Mouse (Mus musculus): ENCODE results near the gene Ly9. TPM values are rescaled to one million over a fixed set of nuclear protein-coding genes. Genes with fewer than 3 reads are reported as not detected.

The Ly9 gene
- 1 to 10 TPM in 1 of 2 experiments, under 1 TPM in 1; 0.73 to 1.3 TPM for total RNA-seq (2021)
- long read RNA-seq, experiment 1 = 0 reads
- long read RNA-seq, experiment 2, partial matches to known transcripts = 0 of 1 reads
- long read RNA-seq, experiment 2, other reads (novel, unspliced or antisense) = 0 of 1 reads

GRCm38 (mm10) chr1:171607176-171607575, at the start of gene Ly9:
Ly9 (minus strand) TSS chr1:171607410.
- no peak for DNase-seq (ENCODE audit: low spot score in 2 of 2)

- no peak for DNase-seq (ENCODE audit: low spot score in 2 of 2)
These were observed 45.5 kb upstream of the Ly9 start, which contains the start of gene Slamf7 for GRCm38 (mm10) chr1:171652734-171653133. Slamf7 (minus strand) TSS chr1:171653035.

- DNase-seq (ENCODE audit: low spot score in 2 of 2) = no peak
These were observed 41.6 kb upstream of the Ly9 start for GRCm38 (mm10) chr1:171648840-171649239.

DNA sequence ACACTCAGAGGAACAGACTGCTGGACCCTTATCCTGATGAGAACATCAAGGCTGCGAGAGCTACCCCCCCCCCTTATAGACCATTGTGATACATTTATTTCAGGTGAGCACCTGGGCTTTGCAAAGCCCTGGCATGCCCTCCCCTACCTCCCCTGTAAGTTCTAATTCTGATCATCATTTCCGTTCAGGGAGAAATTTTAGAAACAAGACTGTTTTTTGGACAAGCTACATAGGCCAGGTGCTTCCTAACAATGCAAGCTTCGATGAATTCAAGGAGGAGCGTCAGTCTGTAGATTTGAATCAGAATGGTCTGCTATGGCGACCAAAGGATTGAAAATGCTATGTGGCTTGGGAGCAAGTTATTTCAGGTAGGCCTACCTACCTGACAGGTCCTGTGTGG, 40.5 kb upstream of the Ly9 start:
- no peak for DNase-seq (ENCODE audit: low spot score in 2 of 2)

DNA sequence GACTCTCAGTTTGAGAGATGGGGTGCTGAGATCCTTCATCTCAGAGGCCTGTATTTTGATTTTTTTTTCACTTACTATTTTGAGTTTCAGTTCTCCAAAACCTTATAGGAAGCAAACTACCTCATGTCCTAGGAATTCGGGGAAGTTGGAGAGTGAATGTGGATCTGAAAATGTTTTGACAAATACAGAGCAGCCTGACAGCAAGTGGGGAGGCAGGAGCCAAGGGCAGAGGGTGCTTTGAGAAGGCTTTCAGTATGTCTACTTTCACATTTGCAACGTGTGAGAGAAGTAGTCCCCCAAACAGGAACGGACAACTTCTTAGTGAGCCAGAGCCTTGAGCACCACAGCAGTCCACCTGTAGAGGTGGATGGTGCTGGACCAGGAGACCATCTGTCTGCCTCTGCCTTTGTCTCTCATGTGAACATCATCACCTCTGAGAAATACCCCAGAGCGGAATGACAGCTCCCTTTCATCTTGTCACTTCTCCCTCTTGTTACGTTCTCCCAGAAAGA, 39.3 kb upstream of the Ly9 start:
- DNase-seq (ENCODE audit: low spot score in 2 of 2) = no peak

DNA sequence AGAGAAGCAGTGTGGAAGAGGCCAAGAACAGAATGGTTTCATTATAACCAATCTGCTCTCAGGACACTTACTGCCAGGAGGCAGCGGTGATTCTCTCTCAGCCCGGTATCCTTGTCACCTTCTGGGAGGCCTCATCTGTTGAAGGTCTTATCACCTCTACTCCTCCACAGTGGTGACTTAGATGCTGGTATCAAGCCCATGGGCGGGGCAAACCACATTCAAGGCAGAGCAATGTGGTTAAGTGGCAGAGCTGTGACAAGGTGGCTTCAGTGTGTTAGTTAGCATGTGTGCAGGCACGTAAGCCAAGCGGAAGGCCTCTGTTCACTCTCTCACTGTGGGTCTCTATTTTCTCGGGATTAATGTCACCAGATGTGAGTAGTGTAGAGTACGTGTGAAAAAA, 36.4 kb upstream of the Ly9 start:
- DNase-seq (ENCODE audit: low spot score in 2 of 2) = no peak

GRCm38 (mm10) chr1:171640796-171641195, 33.6 kb upstream of the Ly9 start:
- DNase-seq (ENCODE audit: low spot score in 2 of 2) = no peak

GRCm38 (mm10) chr1:171638686-171639085, 31.5 kb upstream of the Ly9 start:
- no peak for DNase-seq (ENCODE audit: low spot score in 2 of 2)

GRCm38 (mm10) chr1:171637101-171637500, 29.9 kb upstream of the Ly9 start:
- DNase-seq (ENCODE audit: low spot score in 2 of 2) = no peak

DNA sequence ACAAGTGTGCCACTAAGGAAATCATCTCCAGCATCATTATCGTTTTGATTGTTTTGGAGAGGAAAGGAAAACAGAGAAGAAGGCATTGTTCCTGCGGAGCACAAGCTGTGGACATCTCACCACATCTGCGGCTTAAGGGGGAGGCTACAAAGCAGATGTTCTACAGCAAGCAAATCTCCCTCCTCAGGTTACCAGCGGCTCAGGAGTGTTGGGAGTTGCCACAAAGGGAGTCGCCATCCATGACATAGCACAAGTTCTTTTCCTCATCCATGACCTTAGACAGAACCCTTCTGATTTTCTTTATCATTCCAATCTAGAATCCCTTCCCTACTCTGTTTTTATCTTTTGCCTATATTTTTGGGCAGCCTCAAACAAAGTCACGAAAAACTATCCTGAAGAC, 28.5 kb upstream of the Ly9 start:
- DNase-seq (ENCODE audit: low spot score in 2 of 2) = no peak

DNA sequence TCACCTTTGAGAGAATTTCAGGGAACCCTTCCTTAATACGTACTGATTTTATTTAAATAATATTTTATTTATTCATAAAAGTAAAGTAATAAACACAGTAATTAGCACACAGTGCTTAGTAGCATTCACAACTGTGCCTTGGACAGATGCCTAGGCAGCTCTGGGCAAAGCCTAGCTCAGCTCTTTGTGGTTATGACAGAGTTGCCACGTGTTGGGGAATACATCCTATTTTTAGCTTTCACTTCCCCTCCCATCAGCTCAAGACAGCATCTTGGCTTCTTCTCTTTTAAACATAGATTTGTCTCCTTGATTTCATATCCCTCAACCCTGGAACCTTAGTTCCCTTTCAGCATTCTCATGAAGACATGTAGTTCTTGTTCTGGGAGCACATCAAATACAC, 24.2 kb upstream of the Ly9 start:
- no peak for DNase-seq (ENCODE audit: low spot score in 2 of 2)

DNA sequence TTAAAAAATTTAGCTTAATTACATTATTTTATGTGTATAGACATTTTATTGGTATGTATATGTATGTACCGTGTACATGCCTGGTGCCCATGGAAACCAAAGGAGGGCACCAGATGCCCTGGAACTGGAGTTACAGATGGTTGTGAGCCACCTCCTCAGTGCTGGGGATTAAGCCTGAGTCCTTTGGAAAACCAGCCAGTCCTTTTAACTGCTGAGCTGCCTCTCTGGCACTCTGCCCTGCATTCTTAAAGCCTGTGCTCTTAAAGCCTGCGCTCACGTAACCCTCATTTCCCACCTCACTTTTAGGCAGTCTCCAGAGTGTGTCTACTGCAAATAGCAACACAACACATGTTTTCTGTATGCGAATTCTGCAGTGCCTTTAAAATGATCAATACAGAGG, 23.7 kb upstream of the Ly9 start:
- no peak for DNase-seq (ENCODE audit: low spot score in 2 of 2)

DNA sequence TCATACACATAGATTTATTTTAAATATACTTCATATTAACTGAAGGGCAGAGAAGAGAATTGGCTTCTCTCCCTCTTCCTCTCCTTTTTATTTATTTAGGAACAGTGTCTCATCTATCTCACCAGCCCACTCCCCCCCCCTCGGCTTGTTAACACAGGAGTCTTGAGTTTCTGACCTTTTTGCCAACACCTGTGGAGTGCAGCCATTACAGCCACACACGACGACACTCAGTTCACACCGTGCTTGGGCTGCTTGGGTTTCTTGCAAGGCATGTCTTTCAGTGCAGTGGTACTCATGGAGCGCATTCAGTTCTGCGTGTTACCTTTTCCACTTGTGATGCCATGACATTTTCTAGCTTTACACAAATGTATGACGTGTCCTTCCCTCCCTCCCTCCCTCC, 22.8 kb upstream of the Ly9 start:
- DNase-seq (ENCODE audit: low spot score in 2 of 2) = no peak

- no peak for DNase-seq (ENCODE audit: low spot score in 2 of 2)
These were observed 22.0 kb upstream of the Ly9 start for GRCm38 (mm10) chr1:171629168-171629567.

- no peak for DNase-seq (ENCODE audit: low spot score in 2 of 2)
These were observed 20.6 kb upstream of the Ly9 start for GRCm38 (mm10) chr1:171627801-171628200.

DNA sequence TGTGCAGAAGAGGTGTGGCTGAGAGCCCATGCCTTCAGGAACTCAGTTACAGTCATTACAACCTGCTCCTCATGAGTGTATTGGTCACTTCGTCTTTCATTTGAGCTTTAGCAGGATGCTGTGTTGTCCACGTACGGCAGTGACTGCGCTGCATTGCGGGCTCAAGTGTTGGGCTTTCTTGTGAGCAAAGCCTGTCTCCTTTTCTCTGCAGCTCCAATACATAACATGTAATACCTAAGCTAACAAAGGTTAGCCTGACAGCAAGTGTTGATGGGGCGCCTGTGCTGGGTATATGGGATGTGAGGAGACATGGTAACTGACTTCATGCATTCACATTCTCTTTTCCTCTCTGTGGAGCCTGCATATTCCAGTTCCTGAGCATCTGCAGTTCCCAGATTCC, 12.9 kb upstream of the Ly9 start:
- DNase-seq (ENCODE audit: low spot score in 2 of 2) = no peak

DNA sequence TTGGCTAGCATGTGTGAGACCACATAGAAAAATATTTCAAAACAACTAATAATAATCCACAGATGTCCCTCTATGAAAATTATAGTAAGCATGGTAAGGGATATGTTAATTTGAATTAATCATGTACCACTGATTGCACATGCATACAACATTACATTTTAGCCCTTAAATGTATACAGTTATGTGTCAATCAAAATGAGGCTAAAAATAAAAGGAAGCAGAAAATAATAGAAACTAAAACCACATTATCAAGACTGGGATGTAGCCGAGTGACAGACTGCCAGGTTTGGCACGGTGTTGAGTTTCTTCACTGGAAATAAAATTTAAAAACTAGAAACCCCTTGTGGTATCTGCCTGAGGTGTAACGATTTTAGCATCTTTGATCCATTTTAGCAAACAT, 12.4 kb upstream of the Ly9 start:
- no peak for DNase-seq (ENCODE audit: low spot score in 2 of 2)

DNA sequence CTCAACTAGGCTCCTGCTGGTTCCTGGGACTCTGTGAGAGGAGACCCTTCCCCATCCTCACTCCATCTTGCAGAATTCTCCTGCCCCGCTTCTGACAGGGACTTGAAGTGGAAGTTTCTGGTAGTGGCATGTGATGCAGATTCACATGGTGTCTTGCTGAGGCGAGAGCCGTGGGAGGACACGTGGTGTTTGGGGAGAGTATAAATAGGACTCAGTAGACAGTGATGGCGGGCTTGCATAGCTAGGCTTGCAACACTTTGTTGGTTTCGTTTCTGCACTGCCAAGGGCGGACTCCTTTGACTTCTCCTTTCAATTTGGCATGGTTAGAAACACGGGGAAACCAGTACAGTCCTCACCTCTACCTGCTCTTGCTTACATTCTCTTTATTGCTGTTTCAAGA, 11.8 kb upstream of the Ly9 start:
- DNase-seq (ENCODE audit: low spot score in 2 of 2) = no peak

DNA sequence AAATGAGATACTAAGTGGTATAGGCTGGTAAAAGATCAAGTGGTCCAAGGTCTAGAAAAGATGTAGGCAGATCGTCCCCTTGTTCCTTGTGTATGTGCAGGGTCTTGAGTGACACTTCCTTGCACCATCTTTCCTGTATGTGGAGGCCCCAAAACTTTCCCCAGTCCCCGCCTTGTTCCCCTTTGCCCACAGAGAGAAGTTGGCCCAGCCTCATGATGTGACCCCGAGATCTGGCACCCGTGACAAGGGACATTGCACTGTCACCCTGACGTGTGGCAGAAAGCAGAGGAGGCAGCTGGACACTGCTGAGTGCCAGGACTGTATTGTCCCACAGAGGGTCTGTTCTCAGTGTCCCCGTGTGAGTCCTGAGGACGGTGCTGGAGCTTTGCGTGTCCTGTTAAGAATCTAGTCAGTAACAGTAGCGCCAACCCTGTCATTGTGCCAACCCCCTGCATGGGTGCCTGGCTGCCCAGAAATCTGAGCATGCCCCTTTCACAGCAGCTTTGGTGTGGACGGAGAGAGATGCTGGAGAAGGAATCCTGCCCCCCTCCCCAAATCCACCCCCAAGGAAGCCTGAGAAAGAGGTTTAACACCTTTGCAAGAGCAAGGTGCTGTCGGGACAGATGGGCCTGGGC, 9.8 kb upstream of the Ly9 start:
- DNase-seq (ENCODE audit: low spot score in 2 of 2) = no peak

DNA sequence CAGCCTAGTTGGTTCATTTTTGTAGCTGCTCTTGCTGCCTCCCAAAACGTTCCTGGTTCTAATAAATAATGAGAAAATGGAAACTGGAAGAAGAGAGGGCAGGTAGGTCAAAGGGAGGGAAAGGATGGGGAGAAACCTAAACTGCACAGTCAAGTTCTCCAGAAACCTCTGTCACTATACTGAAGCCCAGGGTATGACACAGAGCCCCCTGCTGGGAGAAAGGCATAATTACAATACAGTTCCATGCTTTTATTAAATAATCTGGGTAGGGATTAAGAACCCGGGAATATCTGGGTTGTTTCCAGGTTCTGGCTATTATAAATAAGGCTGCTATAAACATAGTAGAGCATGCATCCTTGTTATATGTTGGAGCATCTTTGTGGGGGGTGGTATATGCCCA, 6.8 kb upstream of the Ly9 start:
- DNase-seq (ENCODE audit: low spot score in 2 of 2) = no peak

DNA sequence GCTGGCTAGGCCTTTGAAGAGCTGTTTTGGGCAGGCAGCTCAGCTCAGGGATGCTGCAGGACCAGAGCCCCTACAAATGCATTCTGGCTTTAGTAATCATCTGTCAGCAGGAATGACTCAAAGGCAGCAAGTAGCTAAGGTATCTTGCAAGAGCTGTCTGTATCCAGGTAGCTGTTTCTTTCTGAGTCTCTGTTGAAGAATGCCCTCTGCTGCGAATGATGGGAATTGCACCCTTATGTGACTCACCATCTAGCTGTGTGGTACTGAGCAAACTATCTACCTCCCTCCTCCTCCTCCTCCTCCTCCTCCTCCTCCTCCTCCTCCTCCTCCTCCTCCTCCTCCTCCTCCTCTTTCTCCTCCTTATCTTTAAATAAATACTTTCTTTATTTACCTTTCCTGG, 3.6 kb upstream of the Ly9 start:
- DNase-seq (ENCODE audit: low spot score in 2 of 2) = no peak

DNA sequence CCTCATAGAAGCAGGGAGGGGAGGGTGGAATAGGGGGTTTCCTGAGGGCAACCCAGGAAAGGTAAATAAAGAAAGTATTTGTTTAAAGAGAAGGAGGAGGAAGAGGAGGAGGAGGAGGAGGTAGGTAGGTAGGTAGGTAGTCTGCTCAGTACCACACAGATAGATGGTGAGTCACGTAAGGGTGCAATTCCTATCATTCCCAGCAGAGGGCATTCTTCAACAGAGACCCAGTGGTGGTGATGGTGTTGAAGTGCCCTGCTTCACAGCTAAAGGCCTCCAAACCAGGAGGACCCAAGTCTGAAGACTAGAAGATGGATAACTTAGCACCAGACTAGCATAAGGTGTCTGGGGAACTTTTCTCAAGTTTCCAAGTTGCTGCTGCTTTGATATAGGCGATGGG, 2.8 kb upstream of the Ly9 start:
- DNase-seq (ENCODE audit: low spot score in 2 of 2) = no peak

- DNase-seq (ENCODE audit: low spot score in 2 of 2) = no peak
These were observed 554 bp downstream of the Ly9 start for GRCm38 (mm10) chr1:171606656-171607055.
